Mouse (Mus musculus) brain, embryonic 14.5 days (tissue): ENCODE measurements at regions not wholly inside any gene's neighbourhood (a gene's known extent, or its start where the extent isn't known, plus 50 kb on each side); places are given as distances from the start of the nearest gene placed in this dataset.

ENCODE experiments used
- CTCF ChIP-seq: fragments of 200-500 bp; IDR thresholded peaks from 2 replicates; pipeline ENCODE4 v1.5.1; 2012; ENCODE audit warnings: inconsistent platforms, mild to moderate bottlenecking, moderate library complexity, borderline replicate concordance; ENCODE audit not compliant: insufficient read depth, insufficient read length; ENCODE audit errors: extremely low read depth
- POLR2A ChIP-seq: fragments of 200-500 bp; IDR thresholded peaks from 2 replicates; pipeline ENCODE4 v1.6.1; 2012; ENCODE audit warnings: mild to moderate bottlenecking, inconsistent platforms, borderline replicate concordance; ENCODE audit not compliant: poor library complexity, insufficient read depth, insufficient read length, severe bottlenecking; ENCODE audit errors: extremely low read depth

DNA sequence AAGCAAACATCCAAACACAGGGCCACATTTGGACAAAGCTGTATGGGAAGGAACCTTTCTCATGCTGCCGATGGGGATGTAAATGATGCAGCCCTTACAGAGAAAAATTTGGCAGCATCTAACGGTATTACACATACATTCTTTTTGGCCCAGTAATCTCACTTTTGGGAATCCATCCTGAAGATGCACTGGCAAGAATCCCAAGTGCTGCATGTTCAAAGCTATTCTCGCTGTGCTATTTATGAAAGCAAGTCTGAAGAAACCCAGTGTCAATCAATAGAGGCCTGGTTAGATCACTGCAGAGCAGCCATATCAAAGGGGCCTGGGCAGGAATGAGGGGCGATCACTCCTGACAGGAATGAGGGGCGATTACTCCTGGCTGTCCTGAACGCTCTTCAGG lies 122.0 kb upstream of the Magi3 start:
- TF ChIP-seq CTCF (no peak), POLR2A (no peak)
